Mouse (Mus musculus) limb, embryonic 14.5 days (tissue): ENCODE data around the gene Usp12. TPM values are rescaled to one million over a fixed set of nuclear protein-coding genes. Genes with fewer than 3 reads are reported as not detected.

Experiments
- ATAC-seq: fragments of 200-750 bp; cut with Nextera tagmentation; 2 replicates; pipeline ENCODE4 v1.8.0; 2017; ENCODE audit warnings: low read depth, moderate number of reproducible peaks, moderate TSS enrichment; ENCODE audit not compliant: low FRiP score
- DNase-seq: peaks from one replicate; pipeline ENCODE4 v3.0.0-alpha.2; 2015; ENCODE audit warnings: low spot score
- H3K27ac ChIP-seq: fragments of 300-500 bp; sonication (generic); replicated peaks from 2 replicates; pipeline ENCODE4 v1.5.1; 2014; ENCODE audit warnings: low read depth, mild to moderate bottlenecking, low read length, moderate library complexity, mixed read lengths
- H3K27me3 ChIP-seq: fragments of 300-500 bp; sonication (generic); 2 replicates; pipeline ENCODE4 v1.6.1; 2014; ENCODE audit warnings: low read length, mixed read lengths; ENCODE audit not compliant: control insufficient read depth, insufficient read depth
- H3K36me3 ChIP-seq: fragments of 300-500 bp; sonication (generic); 2 replicates; pipeline ENCODE4 v1.6.1; 2014; ENCODE audit warnings: mild to moderate bottlenecking, low read length, moderate library complexity, mixed read lengths; ENCODE audit not compliant: control insufficient read depth, insufficient read depth
- H3K4me1 ChIP-seq: fragments of 300-500 bp; sonication (generic); 2 replicates; pipeline ENCODE4 v1.6.1; 2014; ENCODE audit warnings: antibody characterized with exemption, low read length, mixed read lengths; ENCODE audit not compliant: control insufficient read depth, insufficient read depth
- H3K4me2 ChIP-seq: fragments of 300-500 bp; sonication (generic); replicated peaks from 2 replicates; pipeline ENCODE4 v1.6.1; 2014; ENCODE audit warnings: low read depth, mild to moderate bottlenecking, low read length, moderate library complexity; ENCODE audit not compliant: severe bottlenecking
- H3K4me3 ChIP-seq: fragments of 300-500 bp; sonication (generic); replicated peaks from 2 replicates; pipeline ENCODE4 v1.5.1; 2014; ENCODE audit warnings: low read length
- H3K9ac ChIP-seq: fragments of 300-500 bp; sonication (generic); 2 replicates; pipeline ENCODE4 v1.6.1; 2014; ENCODE audit warnings: mild to moderate bottlenecking, low read depth, low read length, moderate library complexity; ENCODE audit not compliant: severe bottlenecking
- H3K9me3 ChIP-seq: fragments of 300-500 bp; sonication (generic); 2 replicates; pipeline ENCODE4 v1.6.1; 2016; ENCODE audit warnings: low read length; ENCODE audit not compliant: control insufficient read depth
- POLR2A ChIP-seq: fragments of 200-500 bp; IDR thresholded peaks from 2 replicates; pipeline ENCODE4 v1.8.0; 2012; ENCODE audit warnings: inconsistent platforms, mild to moderate bottlenecking, moderate library complexity, borderline replicate concordance; ENCODE audit not compliant: insufficient read depth, insufficient read length; ENCODE audit errors: extremely low read depth
- WGBS: fragments of 180-500 bp; shearing (Covaris S2); extraction: QIAGEN DNeasy Blood & Tissue Kit; methylation state at CpG from one replicate; pipeline ENCODE4 v1.1.7; 2014; 5-methylcytosine and 5-hydroxymethylcytosine counted together
- polyA plus RNA-seq, 2 experiments: library from polyadenylated mRNA; depleted of rRNA in 1 of 2; stranded (reverse) in 1 of 2; unstranded in 1 of 2; fragments of >200 nt; fragmentation: Nextera tagmentation in 1 of 2; extraction: Ambion mirVana in 1 of 2; gene quantifications; 2 replicates each; pipeline versions ENCODE4 v1.2.1 to v1.2.3; 2012 to 2014

Usp12 gene
- polyA plus RNA-seq, 2 experiments: 11.1 to 22.8 TPM

GRCm38 (mm10) chr5:146832769-146833448 is 38.1 kb upstream of the Usp12 start, which contains the start of gene Rpl21:
TSS of gene Rpl21 (plus strand) at chr5:146832890.
- Histone ChIP-seq H3K4me2 (peak within 1 kb of the TSS; percentile 80), H3K36me3 (peaks cover 41% of the 10 kb centered on the region), H3K4me1 (peaks cover 11% of the 10 kb centered on the region; the same call in 1 of the 2 replicates), H3K4me3 (peak within 1 kb of the TSS; percentile 95), H3K9me3 (no peaks in the 10 kb centered on the region), H3K9ac (peak within 1 kb of the TSS; percentile 96), H3K27me3 (no peaks in the 10 kb centered on the region), H3K27ac (peak within 1 kb of the TSS; percentile 89)
- under 1% methylated on average over 53 of the region's 60 CpGs for WGBS
- ATAC-seq: peak; percentile 99
- DNase-seq: peak; percentile 93
- TF ChIP-seq POLR2A: peak; percentile 98

- Histone ChIP-seq H3K36me3 (peaks cover 36% of the 10 kb centered on the region), H3K4me2 (peak overlapping the region; percentile 80), H3K27me3 (no peaks in the 10 kb centered on the region), H3K9me3 (no peaks in the 10 kb centered on the region), H3K9ac (peak overlapping the region; percentile 96), H3K4me3 (peak overlapping the region; percentile 95), H3K4me1 (peaks cover 11% of the 10 kb centered on the region; the same call in 1 of the 2 replicates), H3K27ac (peak overlapping the region; percentile 89)
- DNase-seq: no peak
- no peak for TF ChIP-seq POLR2A
- 53% methylated on average over 7 of the region's 7 CpGs for WGBS
- no peak for ATAC-seq
Observed at GRCm38 (mm10) chr5:146832435-146832768, 37.6 kb upstream of the Usp12 start.

GRCm38 (mm10) chr5:146829528-146829927 is 34.7 kb upstream of the Usp12 start:
- Histone ChIP-seq H3K9ac (no peak overlapping the region), H3K4me1 (peaks cover 10% of the 10 kb centered on the region; the same call in 1 of the 2 replicates), H3K36me3 (peaks cover 7% of the 10 kb centered on the region), H3K27me3 (no peaks in the 10 kb centered on the region), H3K4me3 (no peak overlapping the region), H3K27ac (no peak overlapping the region), H3K9me3 (no peaks in the 10 kb centered on the region), H3K4me2 (no peak overlapping the region)
- TF ChIP-seq POLR2A: no peak
- no peak for ATAC-seq
- no peak for DNase-seq
- 55% methylated on average over 8 of the region's 8 CpGs for WGBS

- DNase-seq (no peak), ATAC-seq (no peak)
- TF ChIP-seq POLR2A: no peak
- Histone ChIP-seq H3K4me3 (no peak overlapping the region), H3K36me3 (no peaks in the 10 kb centered on the region), H3K4me1 (no peaks in the 10 kb centered on the region), H3K27ac (no peak overlapping the region), H3K9ac (no peak overlapping the region), H3K4me2 (no peak overlapping the region), H3K27me3 (no peaks in the 10 kb centered on the region), H3K9me3 (no peaks in the 10 kb centered on the region)
- WGBS: 79% methylated on average over 5 of the region's 5 CpGs
Observed at GRCm38 (mm10) chr5:146823005-146823404, 28.2 kb upstream of the Usp12 start.

GRCm38 (mm10) chr5:146818906-146819623 is 24.3 kb upstream of the Usp12 start:
- WGBS: 78% methylated on average over 8 of the region's 8 CpGs
- DNase-seq: no peak

More at GRCm38 (mm10) chr5:146818906-146819623, 24.3 kb upstream of the Usp12 start:
- TF ChIP-seq POLR2A: no peak
- H3K27ac ChIP-seq: no peak overlapping the region
- no peak; the same call in 1 of the 2 replicates for ATAC-seq
- H3K27me3 ChIP-seq: no peaks in the 10 kb centered on the region
- no peaks in the 10 kb centered on the region for H3K36me3 ChIP-seq
- H3K9me3 ChIP-seq: no peaks in the 10 kb centered on the region
- no peaks in the 10 kb centered on the region for H3K4me1 ChIP-seq
- H3K9ac ChIP-seq: no peak overlapping the region
- H3K4me3 ChIP-seq: no peak overlapping the region
- H3K4me2 ChIP-seq: no peak overlapping the region
